Mouse (Mus musculus) fibroblast of lung, adult 2 months (primary cell): Measurements from ENCODE around the gene Cenpv.

ENCODE experiments used
- DNase-seq: peaks from one replicate; pipeline ENCODE4 v3.0.0-alpha.2; 2011; ENCODE audit warnings: low read depth

Cenpv gene

GRCm38 (mm10) chr11:62539089-62539890 lies at the start of gene Cenpv:
Gene Cenpv, minus strand, starts transcription at chr11:62539261.
- no peak for DNase-seq

GRCm38 (mm10) chr11:62587034-62587433 lies 48.0 kb upstream of the Cenpv start:
- DNase-seq = no peak

GRCm38 (mm10) chr11:62584671-62585206 lies 45.7 kb upstream of the Cenpv start:
- no peak for DNase-seq

GRCm38 (mm10) chr11:62583031-62583430 lies 44.0 kb upstream of the Cenpv start:
- no peak for DNase-seq

GRCm38 (mm10) chr11:62576530-62577152 lies 37.6 kb upstream of the Cenpv start:
- DNase-seq = no peak

- no peak for DNase-seq
Observed at GRCm38 (mm10) chr11:62575659-62576438, 36.8 kb upstream of the Cenpv start.

GRCm38 (mm10) chr11:62575297-62575658 lies 36.2 kb upstream of the Cenpv start:
- no peak for DNase-seq

- no peak for DNase-seq
Observed at GRCm38 (mm10) chr11:62574703-62575085, 35.6 kb upstream of the Cenpv start.

GRCm38 (mm10) chr11:62573959-62574702 lies 35.1 kb upstream of the Cenpv start, which contains the start of gene Trpv2:
Gene Trpv2, plus strand, starts transcription at chr11:62574486.
- no peak for DNase-seq

GRCm38 (mm10) chr11:62568300-62568699 lies 29.2 kb upstream of the Cenpv start:
- no peak for DNase-seq

GRCm38 (mm10) chr11:62566211-62566610 lies 27.1 kb upstream of the Cenpv start:
- no peak for DNase-seq

- no peak for DNase-seq
Observed at GRCm38 (mm10) chr11:62565747-62566146, 26.7 kb upstream of the Cenpv start.

GRCm38 (mm10) chr11:62563590-62563989 lies 24.5 kb upstream of the Cenpv start:
- DNase-seq = no peak

- no peak for DNase-seq
Observed at GRCm38 (mm10) chr11:62560463-62561016, 21.5 kb upstream of the Cenpv start.

GRCm38 (mm10) chr11:62558961-62559646 lies 20.0 kb upstream of the Cenpv start:
- DNase-seq = peak; percentile 70

- DNase-seq = no peak
Observed at GRCm38 (mm10) chr11:62558152-62558551, 19.1 kb upstream of the Cenpv start.

- no peak for DNase-seq
Observed at GRCm38 (mm10) chr11:62557205-62557604, 18.1 kb upstream of the Cenpv start.

- no peak for DNase-seq
Observed at GRCm38 (mm10) chr11:62555896-62556412, 16.9 kb upstream of the Cenpv start.

- no peak for DNase-seq
Observed at GRCm38 (mm10) chr11:62554934-62555517, 16.0 kb upstream of the Cenpv start.

- no peak for DNase-seq
Observed at GRCm38 (mm10) chr11:62554163-62554855, 15.2 kb upstream of the Cenpv start.
